Mouse (Mus musculus) stomach, embryonic 15.5 days (tissue): ENCODE results near the gene Ctdsp1. TPM values are rescaled to one million over a fixed set of nuclear protein-coding genes. Genes with fewer than 3 reads are reported as not detected.

Experiments used
- ATAC-seq: fragments of 200-750 bp; cut with Nextera tagmentation; 2 replicates; pipeline ENCODE4 v1.8.0; 2017; ENCODE audit warnings: low read depth, moderate number of reproducible peaks, moderate TSS enrichment; ENCODE audit not compliant: insufficient read depth, low FRiP score
- H3K27ac ChIP-seq: fragments of 300-500 bp; sonication (generic); 2 replicates; pipeline ENCODE4 v1.5.1; 2015; ENCODE audit warnings: mild to moderate bottlenecking, inconsistent platforms
- H3K27me3 ChIP-seq: fragments of 300-500 bp; sonication (generic); replicated peaks from 2 replicates; pipeline ENCODE4 v1.6.1; 2015; ENCODE audit warnings: inconsistent platforms
- H3K36me3 ChIP-seq: fragments of 300-500 bp; sonication (generic); 2 replicates; pipeline ENCODE4 v1.6.1; 2015; ENCODE audit warnings: inconsistent platforms
- H3K4me1 ChIP-seq: fragments of 300-500 bp; sonication (generic); 2 replicates; pipeline ENCODE4 v1.6.1; 2015; ENCODE audit warnings: inconsistent platforms
- H3K4me2 ChIP-seq: fragments of 300-500 bp; sonication (generic); 2 replicates; pipeline ENCODE4 v1.6.1; 2015; ENCODE audit warnings: mild to moderate bottlenecking, inconsistent platforms
- H3K4me3 ChIP-seq: fragments of 300-500 bp; sonication (generic); replicated peaks from 2 replicates; pipeline ENCODE4 v1.5.1; 2015; ENCODE audit warnings: inconsistent platforms
- H3K9ac ChIP-seq: fragments of 300-500 bp; sonication (generic); 2 replicates; pipeline ENCODE4 v1.6.1; 2015; ENCODE audit warnings: inconsistent platforms
- H3K9me3 ChIP-seq: fragments of 300-500 bp; sonication (generic); 2 replicates; pipeline ENCODE4 v1.6.1; 2016; ENCODE audit warnings: inconsistent platforms
- WGBS: fragments of 180-500 bp; shearing (Covaris S2); methylation state at CpG from one replicate; pipeline ENCODE4 v1.1.7; 2015; 5-methylcytosine and 5-hydroxymethylcytosine counted together
- polyA plus RNA-seq: library from polyadenylated mRNA; unstranded; fragments of >200 nt; fragmentation: Nextera tagmentation; extraction: Ambion mirVana; gene quantifications from 2 replicates; pipeline ENCODE4 v1.2.1, GENCODE M21; 2015

The Ctdsp1 gene
- polyA plus RNA-seq, 1 experiment from 2014 or later: 82.9 TPM

- no peak; the same call in 1 of the 2 replicates for ATAC-seq
- H3K4me2 ChIP-seq: no peak overlapping the region
Observed at GRCm38 (mm10) chr1:74381588-74382021, 9.7 kb upstream of the Ctdsp1 start.

GRCm38 (mm10) chr1:74383385-74383784, 7.9 kb upstream of the Ctdsp1 start:
- 68% methylated on average over 13 of the region's 13 CpGs for WGBS
- Histone ChIP-seq H3K4me3 (no peak overlapping the region), H3K9me3 (no peaks in the 10 kb centered on the region), H3K27ac (no peak overlapping the region), H3K27me3 (no peaks in the 10 kb centered on the region), H3K4me1 (peaks cover 12% of the 10 kb centered on the region), H3K36me3 (no peaks in the 10 kb centered on the region), H3K9ac (no peak overlapping the region), H3K4me2 (no peak overlapping the region)
- no peak for ATAC-seq

More at GRCm38 (mm10) chr1:74381588-74382021, 9.7 kb upstream of the Ctdsp1 start:
- H3K27ac ChIP-seq: no peak overlapping the region
- H3K9ac ChIP-seq: no peak overlapping the region
- no peaks in the 10 kb centered on the region for H3K27me3 ChIP-seq
- H3K9me3 ChIP-seq: no peaks in the 10 kb centered on the region
- WGBS: 87% methylated on average over 10 of the region's 10 CpGs
- no peak overlapping the region for H3K4me3 ChIP-seq
- 0 out of 2 replicates have a peak, but pooled peaks cover 2% of the 10 kb centered on the region for H3K4me1 ChIP-seq
- H3K36me3 ChIP-seq: no peaks in the 10 kb centered on the region

DNA sequence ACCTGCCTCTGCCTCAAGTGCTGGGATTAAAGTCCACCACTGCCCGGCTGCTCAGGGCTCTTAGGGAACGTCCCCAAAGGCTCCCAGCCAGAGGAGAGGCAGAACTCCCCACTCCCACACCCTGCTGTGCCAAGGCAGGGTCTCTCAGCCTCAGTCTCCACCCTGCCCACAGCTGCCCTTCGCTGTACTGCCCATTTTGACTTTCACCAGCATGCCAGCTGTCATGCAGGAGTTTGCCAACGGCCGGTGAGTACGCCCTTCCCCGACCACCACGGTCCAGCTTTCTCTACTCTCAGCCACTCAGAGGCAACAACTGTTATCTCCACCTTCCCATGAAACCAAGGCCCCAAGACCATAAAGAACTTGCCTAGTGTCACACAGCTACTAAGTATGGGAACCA, 6.8 kb upstream of the Ctdsp1 start:
- no peak overlapping the region for H3K27ac ChIP-seq
- peaks cover 16% of the 10 kb centered on the region for H3K4me1 ChIP-seq
- WGBS: 84% methylated on average over 8 of the region's 8 CpGs
- no peak overlapping the region for H3K9ac ChIP-seq
- H3K4me3 ChIP-seq: no peak overlapping the region
- H3K36me3 ChIP-seq: no peaks in the 10 kb centered on the region
- H3K9me3 ChIP-seq: no peaks in the 10 kb centered on the region
- ATAC-seq: no peak
- H3K4me2 ChIP-seq: no peak overlapping the region
- no peaks in the 10 kb centered on the region for H3K27me3 ChIP-seq

- H3K4me3 ChIP-seq: no peak overlapping the region
- H3K9ac ChIP-seq: no peak overlapping the region
- peaks cover 22% of the 10 kb centered on the region for H3K4me1 ChIP-seq
- H3K4me2 ChIP-seq: no peak overlapping the region
- no peak for ATAC-seq
- no peaks in the 10 kb centered on the region for H3K27me3 ChIP-seq
- H3K9me3 ChIP-seq: no peaks in the 10 kb centered on the region
- WGBS: 89% methylated on average over 10 of the region's 10 CpGs
- H3K36me3 ChIP-seq: no peaks in the 10 kb centered on the region
- H3K27ac ChIP-seq: no peak overlapping the region
Observed at GRCm38 (mm10) chr1:74385064-74385463, 6.2 kb upstream of the Ctdsp1 start.

DNA sequence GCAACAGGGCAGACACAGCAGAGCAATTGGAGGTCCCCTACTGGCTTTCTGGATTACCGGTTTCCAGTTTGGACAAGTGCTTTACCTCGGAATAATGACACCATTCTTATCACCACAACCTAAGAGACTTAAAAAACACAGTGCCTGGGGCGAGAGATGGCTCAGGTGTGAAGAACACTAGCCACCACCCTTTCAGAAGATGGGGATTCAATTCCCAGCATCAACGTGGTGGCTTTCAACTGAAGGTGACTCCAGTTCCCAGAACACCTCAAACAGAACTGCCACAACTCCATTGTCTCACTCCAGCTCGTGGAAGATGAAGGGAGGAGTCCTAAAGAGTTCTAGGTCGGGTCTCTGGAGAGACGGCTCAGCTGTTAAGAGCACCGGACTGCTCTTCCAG, 5.8 kb upstream of the Ctdsp1 start:
- Histone ChIP-seq H3K27ac (no peak overlapping the region), H3K36me3 (no peaks in the 10 kb centered on the region), H3K4me1 (peaks cover 26% of the 10 kb centered on the region), H3K27me3 (no peaks in the 10 kb centered on the region), H3K4me3 (no peak overlapping the region), H3K9me3 (no peaks in the 10 kb centered on the region), H3K4me2 (no peak overlapping the region), H3K9ac (no peak overlapping the region)
- 80% methylated on average over 8 of the region's 8 CpGs for WGBS
- no peak for ATAC-seq

DNA sequence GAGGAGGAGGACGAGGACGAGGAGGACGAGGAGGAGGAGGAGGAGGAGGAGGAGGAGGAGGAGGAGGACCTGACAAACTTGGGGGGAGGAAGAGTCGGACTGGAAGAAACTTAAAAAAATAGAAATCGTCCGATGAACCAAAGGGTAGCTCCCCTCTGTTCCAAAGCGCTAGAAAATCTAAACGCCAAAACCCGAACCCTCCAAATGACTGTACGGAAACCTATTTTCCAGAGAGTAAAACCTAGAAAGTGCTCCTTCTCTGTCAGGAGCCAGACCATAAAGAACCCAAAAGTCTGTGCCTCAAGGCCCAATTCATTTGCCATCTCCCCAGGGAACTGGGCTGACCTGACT, 5.0 kb upstream of the Ctdsp1 start:
- H3K4me2 ChIP-seq: peak overlapping the region; percentile 64
- no peaks in the 10 kb centered on the region for H3K36me3 ChIP-seq
- peak overlapping the region; percentile 99 for H3K27ac ChIP-seq
- no peaks in the 10 kb centered on the region for H3K9me3 ChIP-seq
- H3K9ac ChIP-seq: peak overlapping the region; percentile 54
- WGBS: 45% methylated on average over 7 of the region's 10 CpGs
- peaks cover 31% of the 10 kb centered on the region for H3K4me1 ChIP-seq
- H3K4me3 ChIP-seq: peak overlapping the region; percentile 54
- ATAC-seq: no peak
- H3K27me3 ChIP-seq: no peaks in the 10 kb centered on the region

- Histone ChIP-seq H3K9me3 (no peaks in the 10 kb centered on the region), H3K4me3 (peak overlapping the region; percentile 54), H3K36me3 (no peaks in the 10 kb centered on the region), H3K27me3 (no peaks in the 10 kb centered on the region), H3K4me2 (peak overlapping the region; percentile 64), H3K27ac (peak overlapping the region; percentile 99), H3K9ac (peak overlapping the region; percentile 54), H3K4me1 (peaks cover 31% of the 10 kb centered on the region)
- WGBS: 1% methylated on average over 26 of the region's 26 CpGs
- ATAC-seq: peak; percentile 86
Observed at GRCm38 (mm10) chr1:74386714-74387385, 4.5 kb upstream of the Ctdsp1 start.

DNA sequence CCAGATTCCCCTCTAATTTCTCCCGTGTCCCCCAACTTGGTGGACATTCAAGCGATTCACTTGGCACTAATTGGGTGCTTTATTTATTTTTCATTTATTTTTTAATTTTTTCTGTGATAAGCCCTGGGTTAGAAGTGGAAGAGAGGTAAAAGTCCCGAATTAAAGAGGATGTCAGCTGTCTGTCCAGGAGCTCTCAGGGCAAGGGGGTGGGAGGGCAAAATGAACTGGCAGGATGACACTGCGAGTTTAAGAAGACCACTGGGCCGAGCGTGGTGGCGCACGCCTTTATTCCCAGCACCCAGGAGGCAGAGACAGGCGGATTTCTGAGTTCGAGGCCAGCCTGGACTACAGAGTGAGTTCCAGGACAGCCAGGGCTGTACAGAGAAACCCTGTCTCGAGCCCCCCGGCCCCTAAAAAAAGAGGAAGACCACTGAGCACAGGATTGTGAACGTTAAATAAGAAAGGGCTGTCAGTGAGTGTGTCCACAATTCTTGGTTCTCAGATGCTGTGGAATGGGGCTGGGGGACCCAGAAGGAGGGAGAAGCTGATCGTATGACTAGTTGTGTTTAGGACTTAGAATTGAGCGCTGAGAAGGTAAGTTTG, 3.8 kb upstream of the Ctdsp1 start:
- peak overlapping the region; percentile 54 for H3K4me3 ChIP-seq
- H3K4me2 ChIP-seq: peak overlapping the region; percentile 64
- WGBS: 50% methylated on average over 15 of the region's 15 CpGs
- no peaks in the 10 kb centered on the region for H3K9me3 ChIP-seq
- H3K4me1 ChIP-seq: peaks cover 31% of the 10 kb centered on the region
- no peak for ATAC-seq
- no peaks in the 10 kb centered on the region for H3K36me3 ChIP-seq
- H3K27me3 ChIP-seq: no peaks in the 10 kb centered on the region
- peak overlapping the region; percentile 99 for H3K27ac ChIP-seq
- peak overlapping the region; percentile 54; the same call in 1 of the 2 replicates for H3K9ac ChIP-seq

GRCm38 (mm10) chr1:74388398-74388920, 2.9 kb upstream of the Ctdsp1 start:
- Histone ChIP-seq H3K4me2 (no peak overlapping the region), H3K36me3 (no peaks in the 10 kb centered on the region; the same call in 1 of the 2 replicates), H3K4me1 (peaks cover 38% of the 10 kb centered on the region), H3K27me3 (no peaks in the 10 kb centered on the region), H3K27ac (no peak overlapping the region), H3K9me3 (no peaks in the 10 kb centered on the region), H3K4me3 (no peak overlapping the region), H3K9ac (no peak overlapping the region)
- WGBS: 83% methylated on average over 7 of the region's 7 CpGs
- no peak for ATAC-seq

DNA sequence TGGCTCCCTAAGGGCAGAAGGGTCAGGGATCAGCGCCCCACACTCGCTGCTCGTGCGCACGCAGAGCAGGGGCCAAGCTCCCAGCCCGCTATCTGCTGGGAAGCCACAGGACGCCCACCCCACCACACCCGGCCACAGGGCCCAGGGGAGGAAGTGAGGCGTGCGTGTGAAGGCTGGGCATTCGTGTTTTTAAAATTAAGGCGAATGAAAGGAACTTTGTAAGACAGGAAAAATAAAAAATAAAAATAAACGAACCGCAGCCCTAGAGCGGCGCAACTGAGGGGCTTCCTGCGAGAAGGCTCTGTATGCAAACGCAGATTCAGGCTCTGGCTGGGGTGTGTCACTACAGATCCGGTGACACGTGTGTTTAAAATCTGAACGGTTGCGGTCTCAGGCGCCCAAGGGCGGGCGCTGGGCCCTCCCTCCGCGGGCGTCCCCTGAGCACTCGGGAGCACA, 1.4 kb upstream of the Ctdsp1 start:
- Histone ChIP-seq H3K4me3 (peak overlapping the region; percentile 79), H3K27me3 (no peaks in the 10 kb centered on the region), H3K9ac (no peak overlapping the region), H3K9me3 (no peaks in the 10 kb centered on the region), H3K4me2 (peak overlapping the region; percentile 52), H3K36me3 (peaks cover 13% of the 10 kb centered on the region), H3K27ac (peak overlapping the region; percentile 99), H3K4me1 (peaks cover 50% of the 10 kb centered on the region)
- WGBS: 8% methylated on average over 29 of the region's 29 CpGs
- ATAC-seq: peak; percentile 7; the same call in 1 of the 2 replicates

GRCm38 (mm10) chr1:74390287-74390906, 912 bp upstream of the Ctdsp1 start:
- H3K27me3 ChIP-seq: no peaks in the 10 kb centered on the region
- no peaks in the 10 kb centered on the region for H3K9me3 ChIP-seq
- peaks cover 19% of the 10 kb centered on the region for H3K36me3 ChIP-seq
- H3K4me3 ChIP-seq: peak overlapping the region; percentile 79
- ATAC-seq: 0 out of 2 replicates have a peak, but pooled peaks have one; percentile 0
- H3K4me1 ChIP-seq: peaks cover 51% of the 10 kb centered on the region
- 6% methylated on average over 21 of the region's 21 CpGs for WGBS
- peak overlapping the region; percentile 52 for H3K4me2 ChIP-seq
- H3K27ac ChIP-seq: peak overlapping the region; percentile 99
- H3K9ac ChIP-seq: no peak overlapping the region
